Mouse (Mus musculus): ENCODE measurements around the gene Slc35e3.

DNA sequence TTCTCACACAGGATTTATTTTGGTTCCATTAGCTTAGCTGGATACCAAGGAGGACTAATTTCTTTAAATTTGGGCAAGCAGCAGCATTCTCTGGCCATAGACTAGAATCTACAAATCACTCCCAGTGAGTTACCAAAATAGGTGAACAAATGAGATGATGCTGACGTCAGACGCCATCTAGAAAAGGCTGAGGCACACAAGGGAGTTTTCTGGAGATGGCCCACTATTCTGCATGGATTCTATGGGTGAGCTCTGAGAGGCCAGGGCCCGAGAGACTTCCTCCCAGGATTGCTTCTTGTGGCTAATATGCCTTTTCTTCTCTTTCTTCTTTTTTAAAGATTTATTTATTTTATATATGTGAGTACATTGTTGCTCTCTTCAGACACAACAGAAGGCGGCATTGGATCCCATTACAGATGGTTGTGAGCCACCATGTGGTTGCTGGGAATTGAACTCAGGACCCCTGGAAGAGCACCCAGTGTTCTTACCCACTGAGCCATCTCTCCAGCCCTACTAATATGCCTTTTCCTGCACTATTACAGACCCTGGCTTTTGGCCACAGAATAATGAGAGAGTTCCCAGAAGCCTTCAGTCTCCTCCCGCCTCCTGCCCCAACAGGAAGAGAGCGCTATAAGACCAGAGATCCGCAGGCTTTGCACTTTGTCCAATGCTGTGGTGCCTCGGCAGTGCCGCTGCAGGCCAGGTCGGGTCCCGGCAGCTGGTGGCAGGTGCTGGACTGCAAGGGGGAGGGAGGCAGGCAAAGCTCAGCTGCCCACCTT is 19.1 kb upstream of the Slc35e3 start:
- TF ChIP-seq CTCF (IDR thresholded peaks at IDR 0.05; ENCODE audit: borderline replicate concordance, extremely low read depth, insufficient read depth, insufficient read length) (no peak), POLR2A (IDR thresholded peaks at IDR 0.05; ENCODE audit: borderline replicate concordance, extremely low read depth, insufficient read depth, insufficient read length, poor library complexity, severe bottlenecking) (no peak)

Data from brain, embryonic 14.5 days (tissue).